Mouse (Mus musculus) liver, adult (tissue): Measurements from ENCODE around the gene Olfr98.

Source experiments
- GATA4 ChIP-seq: IDR thresholded peaks from 2 replicates; pipeline ENCODE4 v1.6.1; 2014; ENCODE audit warnings: mild to moderate bottlenecking, low read length; ENCODE audit not compliant: insufficient replicate concordance

Gene Olfr98

DNA sequence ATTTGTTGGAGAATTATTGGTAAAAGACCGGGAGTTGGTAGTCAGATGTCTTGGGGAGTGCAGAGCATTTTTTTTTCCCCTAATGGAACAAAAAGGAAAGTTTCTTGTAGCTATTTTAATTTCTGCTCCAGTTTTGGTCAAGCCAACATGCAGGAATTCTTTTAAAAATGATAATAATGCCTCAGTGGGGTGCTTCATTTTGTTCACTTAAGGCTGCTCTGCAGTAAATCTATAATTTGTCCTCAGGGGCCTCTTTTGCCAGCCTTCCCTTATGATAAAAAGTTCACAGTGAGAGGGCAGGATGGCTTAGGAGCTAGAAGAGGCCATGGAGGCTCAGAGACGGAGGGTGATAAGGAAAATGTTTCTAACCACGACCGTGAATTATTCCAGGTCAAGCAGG is 43.7 kb downstream of the Olfr98 start, which contains the start of gene Olfr96:
Olfr96 (plus strand) TSS at position 301 of the 400 bp plus-strand sequence.
- TF ChIP-seq GATA4, result no peak

DNA sequence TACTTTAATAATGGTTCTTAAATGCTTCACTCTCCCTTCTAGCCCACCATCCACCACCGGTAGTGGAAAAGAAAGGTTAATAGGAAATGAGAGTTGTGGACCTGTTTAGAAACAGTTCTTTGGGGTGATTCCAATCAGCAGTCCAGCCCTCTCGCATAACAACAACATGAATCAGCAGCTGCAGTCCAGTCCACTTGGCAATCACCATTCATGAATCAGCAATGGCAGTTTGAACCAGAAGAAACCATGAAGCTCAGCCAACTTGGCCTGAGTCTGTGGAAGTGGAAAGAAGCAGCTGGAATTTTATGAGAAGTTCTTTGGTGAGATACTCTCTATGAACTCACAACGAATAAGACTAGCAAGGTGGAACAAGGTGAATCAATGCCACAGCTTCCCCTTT is 45.1 kb downstream of the Olfr98 start:
- TF ChIP-seq GATA4, result no peak

DNA sequence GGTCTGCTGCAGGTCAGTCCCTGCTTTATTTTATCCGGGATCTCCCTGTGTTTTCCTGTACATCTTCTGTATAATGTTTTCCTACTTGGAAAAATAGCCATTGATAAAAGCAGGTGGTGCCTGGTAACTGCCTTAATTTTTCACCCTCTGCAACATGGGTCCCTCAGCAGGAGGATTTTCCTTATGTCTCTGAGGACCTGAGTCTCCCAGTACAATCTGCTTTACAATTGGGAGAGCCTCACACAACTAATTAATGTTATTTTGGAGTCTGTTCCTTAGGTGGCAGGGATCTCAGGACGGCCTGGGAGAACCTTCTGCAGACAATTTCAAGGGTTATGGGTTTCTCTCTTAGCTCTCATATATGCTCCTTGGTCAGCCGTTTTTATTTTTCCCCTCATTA is 50.5 kb downstream of the Olfr98 start, which contains the start of gene Olfr95:
Olfr95 (minus strand) TSS at position 101 of the 400 bp plus-strand sequence.
- no peak for TF ChIP-seq GATA4
